Mouse (Mus musculus) midbrain, postnatal 0 days (tissue): ENCODE measurements around the gene Dusp23. TPM values are rescaled to one million over a fixed set of nuclear protein-coding genes. Genes with fewer than 3 reads are reported as not detected.
A peak's percentile ranks its signal among the peaks of the same experiment; 100 is the strongest.

ENCODE experiments used
- ATAC-seq: fragments of 200-750 bp; cut with Nextera tagmentation; 2 replicates; pipeline ENCODE4 v1.8.0; 2017; ENCODE audit warnings: moderate number of reproducible peaks, mild to moderate bottlenecking, moderate TSS enrichment, moderate library complexity; ENCODE audit not compliant: low FRiP score
- DNase-seq: peaks from one replicate; pipeline ENCODE4 v3.0.0-alpha.2; 2015; ENCODE audit warnings: low spot score
- H3K27ac ChIP-seq: fragments of 300-500 bp; sonication (generic); 2 replicates; pipeline ENCODE4 v1.5.1; 2014; ENCODE audit warnings: low read depth, mild to moderate bottlenecking, low read length, mixed read lengths
- H3K27me3 ChIP-seq: fragments of 300-500 bp; sonication (generic); 2 replicates; pipeline ENCODE4 v1.6.1; 2014; ENCODE audit warnings: low read length, control low read depth, mixed read lengths; ENCODE audit not compliant: insufficient read depth
- H3K36me3 ChIP-seq: fragments of 300-500 bp; sonication (generic); 2 replicates; pipeline ENCODE4 v1.6.1; 2014; ENCODE audit warnings: low read length, control low read depth, mixed read lengths; ENCODE audit not compliant: insufficient read depth
- H3K4me1 ChIP-seq: fragments of 300-500 bp; sonication (generic); 2 replicates; pipeline ENCODE4 v1.6.1; 2014; ENCODE audit warnings: mild to moderate bottlenecking, control low read depth, antibody characterized with exemption, low read length, mixed read lengths; ENCODE audit not compliant: insufficient read depth
- H3K4me2 ChIP-seq: fragments of 300-500 bp; sonication (generic); 2 replicates; pipeline ENCODE4 v1.6.1; 2014; ENCODE audit warnings: low read depth, mild to moderate bottlenecking, low read length, mixed read lengths; ENCODE audit not compliant: poor library complexity, severe bottlenecking
- H3K4me3 ChIP-seq: fragments of 300-500 bp; sonication (generic); 2 replicates; pipeline ENCODE4 v1.5.1; 2014; ENCODE audit warnings: low read depth, mild to moderate bottlenecking, low read length, moderate library complexity
- H3K9ac ChIP-seq: fragments of 300-500 bp; sonication (generic); replicated peaks from 2 replicates; pipeline ENCODE4 v1.6.1; 2014; ENCODE audit warnings: mild to moderate bottlenecking, low read length, moderate library complexity, mixed read lengths; ENCODE audit not compliant: poor library complexity, severe bottlenecking
- H3K9me3 ChIP-seq: fragments of 300-500 bp; sonication (generic); 2 replicates; pipeline ENCODE4 v1.6.1; 2016; ENCODE audit warnings: low read length, control low read depth
- CTCF ChIP-seq: IDR thresholded peaks from 2 replicates; pipeline ENCODE4 v1.5.1; 2016; ENCODE audit warnings: antibody characterized with exemption, mild to moderate bottlenecking
- WGBS: fragments of 180-500 bp; shearing (Covaris S2); extraction: QIAGEN DNeasy Blood & Tissue Kit; methylation state at CpG from one replicate; pipeline ENCODE4 v1.1.7; 2014; 5-methylcytosine and 5-hydroxymethylcytosine counted together
- polyA plus RNA-seq: library from polyadenylated mRNA; unstranded; fragments of >200 nt; fragmentation: Nextera tagmentation; extraction: Ambion mirVana; gene quantifications from 2 replicates; pipeline ENCODE4 v1.2.1, GENCODE M21; 2015
- total RNA-seq: library from RNA; depleted of rRNA; stranded (reverse); fragments of >200 nt; gene quantifications from 2 replicates; pipeline ENCODE4 v1.2.3, GENCODE M21; 2014; rRNA removed

Gene Dusp23
- total and polyA plus RNA-seq, 2 experiments from 2014 or later = 3.3 to 7.2 TPM

DNA sequence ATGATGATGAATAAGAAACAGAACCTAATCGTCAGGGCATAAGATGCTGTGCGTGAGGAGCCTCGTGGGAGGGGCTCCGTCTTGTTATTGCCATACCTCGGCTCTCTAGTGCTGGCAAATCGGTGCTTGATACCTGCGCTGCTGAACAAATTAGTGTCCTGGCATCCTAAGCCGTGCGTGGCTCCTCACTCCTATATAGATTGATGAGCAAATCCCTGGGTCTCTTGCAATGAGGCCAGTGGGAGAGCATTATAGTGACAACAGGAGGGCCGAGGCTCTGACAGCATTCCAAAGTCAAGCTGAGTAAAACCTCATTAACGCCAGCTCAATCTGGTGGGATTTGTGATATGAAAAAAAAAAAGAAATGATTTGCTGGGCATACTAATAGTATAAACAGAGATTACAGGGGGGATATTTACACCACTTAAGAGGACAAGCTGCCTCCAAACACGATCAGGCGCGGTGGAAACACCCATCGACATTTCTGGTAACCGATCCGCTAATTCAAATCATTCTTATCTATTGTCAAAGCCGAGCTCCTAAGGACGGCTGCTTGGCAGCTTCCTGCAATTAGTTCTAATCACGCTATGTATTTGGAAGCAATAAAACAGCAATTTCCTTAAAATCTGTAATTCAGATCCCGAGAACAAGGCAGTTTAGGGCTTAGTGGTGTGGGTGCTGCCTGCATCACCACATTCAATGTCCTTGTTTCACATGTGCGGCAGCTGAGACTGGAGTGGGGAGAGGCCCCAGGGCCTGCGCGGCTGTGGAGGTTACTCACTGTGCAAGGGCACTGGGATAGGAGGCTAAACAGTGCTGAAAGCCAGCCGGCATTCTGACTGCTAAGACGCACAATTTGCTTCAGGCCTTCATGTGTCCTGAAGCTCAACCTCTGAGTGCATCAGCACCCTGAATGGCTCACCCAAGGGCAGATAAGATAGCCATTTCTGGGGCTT is 46.9 kb downstream of the Dusp23 start:
- peak; percentile 60 for ATAC-seq
- 20% methylated on average over 26 of the region's 26 CpGs for WGBS

DNA sequence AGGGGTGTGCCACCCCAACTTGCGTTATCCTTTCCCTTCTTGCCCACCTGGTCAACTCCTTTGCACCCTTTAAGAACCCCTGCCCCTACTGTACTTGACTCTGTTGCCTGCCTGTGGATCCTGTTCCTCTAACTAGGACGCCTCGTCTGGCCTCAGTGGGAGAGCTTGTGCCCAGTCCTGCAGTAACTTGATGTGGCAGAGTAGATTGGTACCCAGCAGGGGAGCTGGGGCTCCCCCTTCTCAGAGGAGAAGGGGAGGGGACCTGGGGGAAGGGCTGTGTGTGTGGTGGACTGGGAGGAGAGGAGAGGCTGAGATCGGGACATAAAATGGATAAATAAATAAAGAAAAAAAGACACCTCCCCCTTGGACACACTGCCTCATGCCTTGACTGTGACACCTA is 47.7 kb downstream of the Dusp23 start:
- DNase-seq = no peak
- no peak for TF ChIP-seq CTCF
- no peak overlapping the region for H3K4me3 ChIP-seq
- peaks cover 4% of the 10 kb centered on the region; the same call in 1 of the 2 replicates for H3K4me1 ChIP-seq
- H3K36me3 ChIP-seq = no peaks in the 10 kb centered on the region
- no peak overlapping the region for H3K9ac ChIP-seq
- H3K4me2 ChIP-seq = no peak overlapping the region
- H3K9me3 ChIP-seq = no peaks in the 10 kb centered on the region
- no peak for ATAC-seq
- no peak overlapping the region for H3K27ac ChIP-seq
- no peaks in the 10 kb centered on the region for H3K27me3 ChIP-seq
- WGBS = 47% methylated on average over 4 of the region's 4 CpGs

More for the DNA sequence above, 46.9 kb downstream of the Dusp23 start:
- no peak for TF ChIP-seq CTCF
- Histone ChIP-seq H3K9me3 (no peaks in the 10 kb centered on the region), H3K4me3 (no peak overlapping the region), H3K4me2 (peak overlapping the region; percentile 9; the same call in 1 of the 2 replicates), H3K9ac (no peak overlapping the region), H3K4me1 (peaks cover 4% of the 10 kb centered on the region; the same call in 1 of the 2 replicates), H3K27ac (no peak overlapping the region), H3K36me3 (no peaks in the 10 kb centered on the region), H3K27me3 (no peaks in the 10 kb centered on the region)
- DNase-seq = peak; percentile 47

DNA sequence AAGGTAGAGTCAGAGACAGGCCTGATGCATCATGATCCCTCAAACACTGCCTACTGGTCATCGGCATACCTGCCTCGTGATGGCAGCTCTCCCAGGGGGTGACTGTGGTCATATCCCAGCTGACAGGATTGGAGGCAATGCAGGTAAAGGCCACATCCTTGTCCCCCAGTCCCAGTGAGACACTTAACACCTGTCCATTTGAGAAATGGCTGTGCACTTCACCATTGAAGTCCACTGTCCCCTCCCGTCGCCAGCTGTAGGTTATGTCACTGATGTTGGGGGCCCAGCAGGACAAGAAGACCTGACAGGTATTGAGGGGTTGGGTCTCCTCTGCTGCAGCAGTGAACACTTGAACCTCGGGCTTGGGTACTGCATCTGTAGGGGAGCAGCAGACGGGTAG is 48.5 kb downstream of the Dusp23 start:
- Histone ChIP-seq H3K36me3 (no peaks in the 10 kb centered on the region), H3K4me3 (no peak overlapping the region), H3K4me1 (peaks cover 4% of the 10 kb centered on the region; the same call in 1 of the 2 replicates), H3K27ac (no peak overlapping the region), H3K9me3 (no peaks in the 10 kb centered on the region), H3K27me3 (no peaks in the 10 kb centered on the region), H3K4me2 (no peak overlapping the region), H3K9ac (no peak overlapping the region)
- WGBS = 86% methylated on average over 6 of the region's 6 CpGs
- DNase-seq (no peak), ATAC-seq (no peak)
- no peak for TF ChIP-seq CTCF

DNA sequence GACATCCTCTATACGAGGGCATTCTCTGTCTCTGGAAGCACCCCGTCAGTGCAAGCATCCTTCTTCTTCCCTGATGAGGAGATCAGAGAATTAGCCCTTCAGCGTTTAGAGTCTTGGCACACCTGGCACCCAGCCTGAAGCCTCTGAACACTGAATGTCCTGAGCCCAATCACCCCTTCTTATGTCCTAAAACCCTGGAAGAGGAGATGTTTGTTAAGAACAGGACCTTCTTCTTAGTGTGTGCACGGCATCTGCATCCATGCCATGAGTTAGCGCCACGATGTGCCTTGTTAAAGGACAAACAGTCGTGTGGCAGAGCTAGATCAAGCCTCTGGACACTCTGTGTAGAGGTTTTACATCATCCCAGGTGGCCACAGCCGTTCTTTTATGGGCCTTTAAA is 50.3 kb downstream of the Dusp23 start:
- ATAC-seq = no peak
- no peaks in the 10 kb centered on the region for H3K9me3 ChIP-seq
- H3K4me1 ChIP-seq = peaks cover 4% of the 10 kb centered on the region; the same call in 1 of the 2 replicates
- H3K4me3 ChIP-seq = no peak overlapping the region
- WGBS = 89% methylated on average over 8 of the region's 8 CpGs
- no peak overlapping the region for H3K4me2 ChIP-seq
- no peaks in the 10 kb centered on the region for H3K36me3 ChIP-seq
- TF ChIP-seq CTCF = no peak
- DNase-seq = no peak
- no peak overlapping the region for H3K27ac ChIP-seq
- H3K27me3 ChIP-seq = no peaks in the 10 kb centered on the region
- H3K9ac ChIP-seq = no peak overlapping the region

Other genes with a start within 250 kb of the Dusp23 start
- 0.19 and 0.38 TPM in 2 replicates for gene Slamf9, start 157.6 kb downstream of the Dusp23 start, total RNA-seq
- 0.20 and 0.29 TPM in 2 replicates for gene Slamf9, start 157.6 kb downstream of the Dusp23 start, polyA plus RNA-seq
- 40.6 and 53.9 TPM in 2 replicates for gene Igsf9, start 151.2 kb downstream of the Dusp23 start, total RNA-seq
- 25.0 and 29.0 TPM in 2 replicates for gene Igsf9, start 151.2 kb downstream of the Dusp23 start, polyA plus RNA-seq
- gene Tagln2, start 132.9 kb downstream of the Dusp23 start, total RNA-seq = 36.3 and 41.6 TPM in 2 replicates
- 36.7 and 41.8 TPM in 2 replicates for gene Tagln2, start 132.9 kb downstream of the Dusp23 start, polyA plus RNA-seq
- 3.1 and 6.3 TPM in 2 replicates for gene Cfap45, start 112.2 kb downstream of the Dusp23 start, total RNA-seq
- 3.9 and 5.4 TPM in 2 replicates for gene Cfap45, start 112.2 kb downstream of the Dusp23 start, polyA plus RNA-seq
- 0.11 and 2.3 TPM in 2 replicates for gene Vsig8, start 77.0 kb downstream of the Dusp23 start, total RNA-seq
- gene Vsig8, start 77.0 kb downstream of the Dusp23 start, polyA plus RNA-seq = 1.3 and 2.5 TPM in 2 replicates
- not detected in 2 replicates for gene Slamf8, start 42.4 kb downstream of the Dusp23 start, total RNA-seq
- not detected in 2 replicates for gene Slamf8, start 42.4 kb downstream of the Dusp23 start, polyA plus RNA-seq
- 0.16 TPM in 1 of 2 replicates, not detected in the other for gene Fcrl6, start 30.4 kb downstream of the Dusp23 start, total RNA-seq
- 0.10 and 0.11 TPM in 2 replicates for gene Fcrl6, start 30.4 kb downstream of the Dusp23 start, polyA plus RNA-seq
- not detected in 2 replicates for gene Crp, start 65.1 kb upstream of the Dusp23 start, total RNA-seq
- gene Crp, start 65.1 kb upstream of the Dusp23 start, polyA plus RNA-seq = not detected in 2 replicates